Mouse (Mus musculus): Measurements from ENCODE around the gene Hlcs. TPM values are rescaled to one million over a fixed set of nuclear protein-coding genes. Genes with fewer than 3 reads are reported as not detected.

Hlcs gene
- polyA plus RNA-seq, 1 experiment from 2014 or later, result 8.0 TPM

- no peak overlapping the region for H3K4me2 ChIP-seq
- no peak overlapping the region for H3K4me3 ChIP-seq
- H3K9ac ChIP-seq, result no peak overlapping the region
- H3K4me1 ChIP-seq (replicated peaks), result no peaks in the 10 kb centered on the region
- 1% methylated on average over 47 of the region's 47 CpGs for WGBS
- no peak for ATAC-seq (ENCODE audit: low FRiP score)
- no peak overlapping the region for H3K27ac ChIP-seq
- H3K27me3 ChIP-seq, result peaks cover 94% of the 10 kb centered on the region
- no peaks in the 10 kb centered on the region for H3K9me3 ChIP-seq
- no peaks in the 10 kb centered on the region for H3K36me3 ChIP-seq
Measured at GRCm38 (mm10) chr16:94079075-94079855, 234.1 kb downstream of the Hlcs start.

Small RNA genes within 50 kb of the gene (microRNA-seq; reads per million reads assigned to microRNA genes)
- gene Gm23062, result not detected

Other genes starting within 250 kb of the Hlcs start
- 0.08 TPM in 1 of 2 replicates, not detected in the other for gene Sim2, start 228.6 kb downstream of the Hlcs start, polyA plus RNA-seq (2015; fragmentation: Nextera tagmentation; extraction: Ambion mirVana)
- 1.8 and 2.7 TPM in 2 replicates for gene Ripply3, start 14.8 kb upstream of the Hlcs start, polyA plus RNA-seq (2015; fragmentation: Nextera tagmentation; extraction: Ambion mirVana)
- gene Ttc3, start 57.0 kb upstream of the Hlcs start, polyA plus RNA-seq (2015; fragmentation: Nextera tagmentation; extraction: Ambion mirVana), result 848 and 849 TPM in 2 replicates
- 137 and 141 TPM in 2 replicates for gene Pigp, start 58.3 kb upstream of the Hlcs start, polyA plus RNA-seq (2015; fragmentation: Nextera tagmentation; extraction: Ambion mirVana)
- 83.3 and 85.2 TPM in 2 replicates for gene Vps26c, start 213.3 kb upstream of the Hlcs start, polyA plus RNA-seq (2015; fragmentation: Nextera tagmentation; extraction: Ambion mirVana)